Mouse (Mus musculus): ENCODE results near the gene Klra17.
"Not testable (repeated sequence)": the region's sequence is repeated elsewhere in the genome, so short reads cannot be mapped to it uniquely, and the experiment has no call there.

Gene Klra17

GRCm38 (mm10) chr6:129876549-129876948 lies at the start of gene Klra17:
Gene Klra17 (minus strand): TSS chr6:129876672.
- no peak for DNase-seq

- not testable (repeated sequence) for DNase-seq
Measured at GRCm38 (mm10) chr6:129917476-129917946, 41.0 kb upstream of the Klra17 start, which contains the start of gene Klra5. Gene Klra5 (minus strand): TSS chr6:129917650.

DNA sequence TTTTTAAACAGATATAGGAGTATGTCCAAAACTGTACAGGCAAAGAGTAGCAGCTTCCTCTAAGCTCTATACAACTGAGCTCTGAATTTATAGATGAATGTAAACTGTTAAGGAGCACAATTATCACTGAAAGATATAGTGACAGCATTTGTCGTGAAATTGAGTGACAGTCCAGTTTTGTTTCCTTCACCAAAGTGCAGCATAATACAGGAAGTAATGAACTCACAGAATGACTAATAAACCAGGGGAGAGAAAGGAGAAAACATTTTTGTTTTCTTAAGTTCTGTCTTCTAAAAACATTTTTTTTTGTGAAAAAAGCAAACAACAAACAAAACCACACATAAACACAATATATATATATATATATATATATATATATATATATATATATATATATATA lies 40.5 kb upstream of the Klra17 start:
- DNase-seq = no peak

DNA sequence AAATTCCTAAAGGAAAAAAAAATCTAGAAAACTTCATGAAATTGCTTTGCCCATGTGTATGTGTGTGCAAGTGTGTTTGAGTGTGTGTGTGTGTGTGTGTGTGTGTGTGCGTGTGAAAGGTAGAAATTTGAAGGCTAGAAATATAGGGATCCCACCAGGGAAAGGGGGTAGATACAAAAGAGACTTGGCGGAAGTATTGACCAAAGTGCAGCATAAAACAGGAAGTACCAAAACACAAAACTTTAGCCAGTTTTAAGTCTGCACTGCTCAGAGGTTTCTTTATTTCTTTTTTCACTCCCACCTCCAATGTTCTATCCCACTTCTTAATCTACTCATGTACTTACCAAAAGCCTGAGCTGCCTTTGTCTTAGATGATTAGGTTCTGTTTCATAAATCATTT lies 6.1 kb upstream of the Klra17 start:
- DNase-seq = no peak

- not testable (repeated sequence) for DNase-seq
Measured at GRCm38 (mm10) chr6:129862349-129862748, 14.1 kb downstream of the Klra17 start, which contains the start of gene Gm17631. Gene Gm17631 (plus strand): TSS chr6:129862649.

GRCm38 (mm10) chr6:129825559-129825958 lies 50.9 kb downstream of the Klra17 start:
- no peak for DNase-seq

DNA sequence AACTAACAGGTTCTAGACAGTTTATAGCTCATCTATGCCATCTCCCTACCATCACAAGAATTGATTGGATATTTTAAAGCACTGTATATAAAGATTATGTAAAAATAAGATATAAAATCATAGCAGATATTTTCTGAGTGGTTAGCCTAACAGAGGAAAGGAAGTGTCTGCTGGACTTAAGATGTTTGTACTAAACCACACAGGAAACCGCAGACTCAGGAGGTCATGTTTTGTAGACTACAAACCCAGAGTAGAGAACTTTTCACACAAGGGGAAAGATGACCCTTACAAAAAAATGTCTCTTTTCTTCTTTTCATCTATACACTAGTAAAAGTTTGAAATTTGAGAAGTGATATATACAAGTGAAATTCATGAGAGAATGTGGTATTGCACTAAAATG lies 52.5 kb downstream of the Klra17 start:
- DNase-seq = no peak

DNA sequence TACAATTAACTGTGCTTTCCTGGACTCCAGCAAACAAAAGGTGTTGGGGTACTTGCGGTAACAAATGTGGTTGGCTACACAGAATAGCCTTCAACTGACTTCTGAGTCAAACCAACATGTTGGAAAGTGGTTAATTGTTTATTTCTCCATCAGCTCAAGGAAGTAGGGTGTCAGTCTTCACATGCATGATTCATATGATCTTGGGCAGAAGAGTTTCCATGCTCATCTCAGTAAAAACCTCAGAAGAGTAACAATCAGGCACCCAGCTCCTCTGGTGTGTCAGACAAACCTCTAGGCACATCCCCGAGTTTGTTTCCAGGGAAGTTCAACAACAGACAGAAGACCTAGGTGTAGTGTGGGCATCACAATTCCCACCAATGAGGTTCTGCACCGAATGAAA lies 58.7 kb downstream of the Klra17 start:
- DNase-seq = no peak

GRCm38 (mm10) chr6:129784170-129784569 lies 92.3 kb downstream of the Klra17 start, which contains the start of gene Gm156:
Gene Gm156 (minus strand): TSS chr6:129784270.
- not testable (repeated sequence) for DNase-seq

Data from right cerebral cortex, postnatal 4 days (tissue).